Mouse (Mus musculus) heart, postnatal 0 days (tissue): ENCODE measurements around the gene Rabgap1l. TPM values are rescaled to one million over a fixed set of nuclear protein-coding genes. Genes with fewer than 3 reads are reported as not detected.
A peak's percentile ranks its signal among the peaks of the same experiment; 100 is the strongest.

Experiments used
- ATAC-seq: fragments of 200-750 bp; cut with Nextera tagmentation; 2 replicates; pipeline ENCODE4 v1.8.0; 2017; ENCODE audit warnings: low read depth, moderate number of reproducible peaks, moderate library complexity; ENCODE audit not compliant: insufficient read depth
- DNase-seq: peaks from one replicate; pipeline ENCODE4 v3.0.0-alpha.2; 2016; ENCODE audit warnings: low spot score
- H3K27ac ChIP-seq: fragments of 300-500 bp; sonication (generic); 2 replicates; pipeline ENCODE4 v1.5.1; 2014; ENCODE audit warnings: low read depth, mild to moderate bottlenecking
- H3K27me3 ChIP-seq: fragments of 300-500 bp; sonication (generic); 2 replicates; pipeline ENCODE4 v1.6.1; 2014; ENCODE audit warnings: low read length, mixed read lengths; ENCODE audit not compliant: control insufficient read depth, insufficient read depth
- H3K36me3 ChIP-seq: fragments of 300-500 bp; sonication (generic); replicated peaks from 2 replicates; pipeline ENCODE4 v1.6.1; 2014; ENCODE audit warnings: low read length, mixed read lengths; ENCODE audit not compliant: control insufficient read depth, insufficient read depth
- H3K4me1 ChIP-seq: fragments of 300-500 bp; sonication (generic); 2 replicates; pipeline ENCODE4 v1.6.1; 2014; ENCODE audit warnings: antibody characterized with exemption; ENCODE audit not compliant: control insufficient read depth, insufficient read depth
- H3K4me2 ChIP-seq: fragments of 300-500 bp; sonication (generic); 2 replicates; pipeline ENCODE4 v1.6.1; 2014; ENCODE audit warnings: low read depth, mild to moderate bottlenecking, low read length, moderate library complexity
- H3K4me3 ChIP-seq: fragments of 300-500 bp; sonication (generic); 2 replicates; pipeline ENCODE4 v1.5.1; 2014; ENCODE audit warnings: low read depth, low read length
- H3K9ac ChIP-seq: fragments of 300-500 bp; sonication (generic); replicated peaks from 2 replicates; pipeline ENCODE4 v1.6.1; 2014; ENCODE audit warnings: low read depth, low read length, mixed read lengths
- H3K9me3 ChIP-seq: fragments of 300-500 bp; sonication (generic); replicated peaks from 2 replicates; pipeline ENCODE4 v1.6.1; 2016; ENCODE audit warnings: low read length; ENCODE audit not compliant: control insufficient read depth
- CTCF ChIP-seq: IDR thresholded peaks from 2 replicates; pipeline ENCODE4 v1.5.1; 2016; ENCODE audit warnings: antibody characterized with exemption, control low read depth, low read depth
- EP300 ChIP-seq: IDR thresholded peaks from 2 replicates; pipeline ENCODE4 v1.6.1; 2016; ENCODE audit warnings: antibody characterized with exemption, low read depth
- WGBS: fragments of 180-500 bp; shearing (Covaris S2); extraction: QIAGEN DNeasy Blood & Tissue Kit; methylation state at CpG from one replicate; pipeline ENCODE4 v1.1.7; 2014; 5-methylcytosine and 5-hydroxymethylcytosine counted together
- polyA plus RNA-seq: library from polyadenylated mRNA; unstranded; fragments of >200 nt; fragmentation: Nextera tagmentation; extraction: Ambion mirVana; gene quantifications from 2 replicates; pipeline ENCODE4 v1.2.1, GENCODE M21; 2015
- total RNA-seq: library from RNA; depleted of rRNA; stranded (reverse); fragments of >200 nt; gene quantifications from 2 replicates; pipeline ENCODE4 v1.2.3, GENCODE M21; 2014; ENCODE audit warnings: low replicate concordance

Rabgap1l gene
- total and polyA plus RNA-seq, 2 experiments from 2014 or later = 71.4 to 123 TPM

- Histone ChIP-seq H3K36me3 (no peaks in the 10 kb centered on the region), H3K4me2 (no peak overlapping the region), H3K4me3 (no peak overlapping the region), H3K27me3 (no peaks in the 10 kb centered on the region), H3K9ac (no peak overlapping the region), H3K9me3 (no peaks in the 10 kb centered on the region), H3K4me1 (peaks cover 19% of the 10 kb centered on the region), H3K27ac (no peak overlapping the region)
- 16% methylated on average over 1 of the region's 1 CpGs for WGBS
- no peak for ATAC-seq
- DNase-seq = no peak
- TF ChIP-seq EP300 (no peak), CTCF (no peak)
Observed at GRCm38 (mm10) chr1:160787926-160788325, 5.1 kb downstream of the Rabgap1l start.

GRCm38 (mm10) chr1:160787164-160787563 is 5.8 kb downstream of the Rabgap1l start:
- H3K36me3 ChIP-seq = no peaks in the 10 kb centered on the region
- H3K27me3 ChIP-seq = no peaks in the 10 kb centered on the region
- H3K4me2 ChIP-seq = peak overlapping the region; percentile 5; the same call in 1 of the 2 replicates
- H3K27ac ChIP-seq = 0 out of 2 replicates have a peak overlapping the region, but pooled peaks have one; percentile 31
- H3K4me1 ChIP-seq = peaks cover 19% of the 10 kb centered on the region
- no peak for ATAC-seq
- no peak for DNase-seq
- no peaks in the 10 kb centered on the region for H3K9me3 ChIP-seq
- 40% methylated on average over 3 of the region's 3 CpGs for WGBS
- H3K4me3 ChIP-seq = no peak overlapping the region
- no peak for TF ChIP-seq EP300
- TF ChIP-seq CTCF = no peak
- H3K9ac ChIP-seq = no peak overlapping the region

- peaks cover 16% of the 10 kb centered on the region for H3K4me1 ChIP-seq
- H3K27me3 ChIP-seq = no peaks in the 10 kb centered on the region
- no peak overlapping the region for H3K9ac ChIP-seq
- DNase-seq (no peak), ATAC-seq (no peak)
- H3K36me3 ChIP-seq = no peaks in the 10 kb centered on the region
- H3K4me2 ChIP-seq = no peak overlapping the region
- WGBS = 88% methylated on average over 3 of the region's 3 CpGs
- H3K4me3 ChIP-seq = no peak overlapping the region
- no peak overlapping the region for H3K27ac ChIP-seq
- no peaks in the 10 kb centered on the region for H3K9me3 ChIP-seq
- TF ChIP-seq CTCF (no peak), EP300 (no peak)
Observed at GRCm38 (mm10) chr1:160786571-160786970, 6.4 kb downstream of the Rabgap1l start.

- H3K27me3 ChIP-seq = no peaks in the 10 kb centered on the region
- no peak overlapping the region for H3K4me3 ChIP-seq
- H3K4me2 ChIP-seq = no peak overlapping the region
- TF ChIP-seq EP300 (no peak), CTCF (no peak)
- peaks cover 16% of the 10 kb centered on the region for H3K4me1 ChIP-seq
- DNase-seq (no peak), ATAC-seq (no peak)
- H3K27ac ChIP-seq = no peak overlapping the region
- WGBS = 75% methylated on average over 4 of the region's 4 CpGs
- no peak overlapping the region for H3K9ac ChIP-seq
- H3K9me3 ChIP-seq = no peaks in the 10 kb centered on the region
- no peaks in the 10 kb centered on the region for H3K36me3 ChIP-seq
Observed at GRCm38 (mm10) chr1:160785681-160786225, 7.3 kb downstream of the Rabgap1l start.

- TF ChIP-seq EP300 = no peak
- no peak for TF ChIP-seq CTCF
- WGBS = 84% methylated on average over 1 of the region's 1 CpGs
- ATAC-seq = no peak
Observed at GRCm38 (mm10) chr1:160784122-160784521, 8.9 kb downstream of the Rabgap1l start.

GRCm38 (mm10) chr1:160774166-160774565 is 18.8 kb downstream of the Rabgap1l start:
- no peak overlapping the region for H3K9ac ChIP-seq
- no peak overlapping the region for H3K4me3 ChIP-seq
- ATAC-seq = no peak
- no peak overlapping the region for H3K4me2 ChIP-seq
- no peak overlapping the region for H3K27ac ChIP-seq
- no peaks in the 10 kb centered on the region for H3K9me3 ChIP-seq
- WGBS = 75% methylated on average over 1 of the region's 1 CpGs
- no peak for TF ChIP-seq CTCF
- TF ChIP-seq EP300 = no peak
- DNase-seq = no peak
- H3K27me3 ChIP-seq = no peaks in the 10 kb centered on the region
- no peaks in the 10 kb centered on the region for H3K4me1 ChIP-seq
- H3K36me3 ChIP-seq = no peaks in the 10 kb centered on the region

More at GRCm38 (mm10) chr1:160784122-160784521, 8.9 kb downstream of the Rabgap1l start:
- no peak overlapping the region for H3K27ac ChIP-seq
- H3K4me1 ChIP-seq = peaks cover 16% of the 10 kb centered on the region
- no peak for DNase-seq
- H3K27me3 ChIP-seq = no peaks in the 10 kb centered on the region
- no peak overlapping the region for H3K4me3 ChIP-seq
- no peaks in the 10 kb centered on the region for H3K9me3 ChIP-seq
- H3K9ac ChIP-seq = no peak overlapping the region
- H3K4me2 ChIP-seq = no peak overlapping the region
- no peaks in the 10 kb centered on the region for H3K36me3 ChIP-seq
